Mouse (Mus musculus): ENCODE data around the gene Tapt1. TPM values are rescaled to one million over a fixed set of nuclear protein-coding genes. Genes with fewer than 3 reads are reported as not detected.

The Tapt1 gene
- polyA plus RNA-seq, 1 experiment = 18.2 TPM

DNA sequence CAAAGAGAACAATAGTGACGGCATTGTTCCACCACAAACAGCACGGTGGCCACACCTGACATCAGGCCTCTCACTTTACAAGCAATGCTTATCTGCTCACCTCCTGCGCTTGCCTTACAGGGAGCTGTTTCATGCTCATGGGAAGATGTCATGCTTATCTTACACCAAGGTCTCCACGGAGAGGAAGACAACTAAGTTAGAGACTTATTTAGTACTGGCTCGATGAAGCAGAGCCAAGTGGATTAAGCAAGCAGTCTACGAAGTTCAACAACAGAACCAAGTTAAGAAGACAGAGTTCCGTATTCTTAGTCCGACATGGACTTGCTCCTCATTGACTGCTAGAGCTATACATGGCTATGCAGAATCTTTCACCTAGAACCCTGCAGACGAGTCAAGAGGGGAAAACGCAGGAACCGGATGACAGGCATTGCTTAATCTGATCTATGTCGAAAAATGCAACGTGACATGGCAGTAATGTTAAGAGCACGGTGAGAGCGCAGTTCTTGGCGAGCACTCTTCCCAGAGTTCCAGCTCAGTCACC is 3.0 kb downstream of the Tapt1 start:
- H3K4me2 ChIP-seq (ENCODE audit: low read depth) = no peak overlapping the region
- H3K27me3 ChIP-seq (ENCODE audit: control insufficient read depth, insufficient read depth, insufficient read length) = no peaks in the 10 kb centered on the region
- no peaks in the 10 kb centered on the region for H3K36me3 ChIP-seq (ENCODE audit: control insufficient read depth, insufficient read depth)
- H3ac ChIP-seq (ENCODE audit: control insufficient read depth, insufficient read length) = no peak overlapping the region
- TF ChIP-seq POLR2A (IDR thresholded peaks at IDR 0.05; ENCODE audit: insufficient read length, low read depth) (no peak), USF1 (IDR thresholded peaks at IDR 0.05; ENCODE audit: low read depth) (no peak), SRF (IDR thresholded peaks at IDR 0.05; ENCODE audit: control insufficient read depth, insufficient read length, low read depth) (no peak), E2F4 (IDR thresholded peaks at IDR 0.05; ENCODE audit: insufficient read depth) (no peak), POLR2AphosphoS2 (IDR thresholded peaks at IDR 0.05; ENCODE audit: insufficient read length, low read depth) (no peak), TCF3 (IDR thresholded peaks at IDR 0.05; ENCODE audit: insufficient read length, low read depth) (no peak), TCF12 (IDR thresholded peaks at IDR 0.05; ENCODE audit: insufficient read depth, poor library complexity, severe bottlenecking) (no peak), MAX (IDR thresholded peaks at IDR 0.05; ENCODE audit: low read depth) (no peak), MYOG (IDR thresholded peaks at IDR 0.05; ENCODE audit: control insufficient read depth in 1 of 3, insufficient read depth in 1 of 3, insufficient read length in 2 of 3, low read depth in 2 of 3) (no peak), REST (IDR thresholded peaks at IDR 0.05; ENCODE audit: insufficient read depth, insufficient read length) (no peak), MYOD1 (IDR thresholded peaks at IDR 0.05; ENCODE audit: control insufficient read depth in 1 of 3, insufficient read length in 2 of 3, low read depth in 2 of 3) (no peak)
- peaks cover 69% of the 10 kb centered on the region for H3K79me2 ChIP-seq (ENCODE audit: control insufficient read depth, insufficient read depth)
- H3K4me3 ChIP-seq = no peak overlapping the region

DNA sequence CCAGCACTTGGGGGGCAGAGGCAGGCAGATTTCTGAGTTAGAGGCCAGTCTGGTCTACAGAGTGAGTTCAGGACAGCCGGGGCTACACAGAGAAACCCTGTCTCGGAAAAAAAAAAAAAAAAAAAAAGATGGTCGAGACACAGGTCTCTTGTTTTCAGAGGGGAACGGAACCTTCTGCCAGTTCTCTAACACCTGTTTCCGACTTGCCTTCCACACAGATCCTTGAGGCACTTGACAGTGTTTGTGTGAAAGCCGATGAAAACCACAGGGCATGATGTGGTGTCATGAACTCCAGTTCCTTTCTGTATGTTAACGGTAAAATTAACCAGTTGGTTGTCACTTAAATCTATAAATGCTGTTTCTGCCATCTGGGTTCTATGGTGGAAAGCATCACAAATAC is 6.0 kb downstream of the Tapt1 start:
- Histone ChIP-seq H3K79me2 (ENCODE audit: control insufficient read depth, insufficient read depth) (peaks cover 61% of the 10 kb centered on the region), H3K4me3 (no peak overlapping the region), H3K36me3 (ENCODE audit: control insufficient read depth, insufficient read depth) (peaks cover 6% of the 10 kb centered on the region), H3K4me2 (ENCODE audit: low read depth) (no peak overlapping the region), H3K27me3 (ENCODE audit: control insufficient read depth, insufficient read depth, insufficient read length) (no peaks in the 10 kb centered on the region), H3ac (ENCODE audit: control insufficient read depth, insufficient read length) (no peak overlapping the region)
- TF ChIP-seq REST (IDR thresholded peaks at IDR 0.05; ENCODE audit: insufficient read depth, insufficient read length) (no peak), POLR2AphosphoS2 (IDR thresholded peaks at IDR 0.05; ENCODE audit: insufficient read length, low read depth) (no peak), SRF (IDR thresholded peaks at IDR 0.05; ENCODE audit: control insufficient read depth, insufficient read length, low read depth) (no peak), E2F4 (IDR thresholded peaks at IDR 0.05; ENCODE audit: insufficient read depth) (no peak), MAX (IDR thresholded peaks at IDR 0.05; ENCODE audit: low read depth) (no peak), USF1 (IDR thresholded peaks at IDR 0.05; ENCODE audit: low read depth) (no peak), TCF3 (IDR thresholded peaks at IDR 0.05; ENCODE audit: insufficient read length, low read depth) (no peak), POLR2A (IDR thresholded peaks at IDR 0.05; ENCODE audit: insufficient read length, low read depth) (no peak), CEBPB (IDR thresholded peaks at IDR 0.05; ENCODE audit: insufficient read depth, poor library complexity, severe bottlenecking) (no peak), MYOG (IDR thresholded peaks at IDR 0.05; ENCODE audit: control insufficient read depth in 1 of 3, insufficient read depth in 1 of 3, insufficient read length in 2 of 3, low read depth in 2 of 3) (no peak), TCF12 (IDR thresholded peaks at IDR 0.05; ENCODE audit: insufficient read depth, poor library complexity, severe bottlenecking) (no peak), MYOD1 (IDR thresholded peaks at IDR 0.05; ENCODE audit: control insufficient read depth in 1 of 3, insufficient read length in 2 of 3, low read depth in 2 of 3) (no peak)

DNA sequence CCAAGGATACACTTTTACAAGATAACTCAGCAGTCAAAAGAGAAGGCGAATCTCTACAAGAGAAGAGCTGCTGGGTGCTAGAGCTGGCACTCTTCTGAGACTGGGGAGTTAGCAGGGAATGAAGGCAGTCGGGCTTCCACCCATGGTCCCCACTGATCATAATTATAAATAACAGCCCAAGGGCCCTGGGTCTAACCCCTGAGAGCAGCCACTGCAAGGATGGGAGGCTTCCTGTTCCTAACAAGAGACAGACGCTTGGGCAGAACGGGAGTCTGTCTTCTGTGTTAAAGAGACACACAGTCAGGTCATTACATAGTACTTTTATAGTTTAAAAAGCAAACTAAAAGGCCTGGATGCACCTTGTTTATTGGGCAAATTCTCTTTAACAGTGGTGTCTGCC is 6.6 kb downstream of the Tapt1 start:
- Histone ChIP-seq H3K27me3 (ENCODE audit: control insufficient read depth, insufficient read depth, insufficient read length) (no peaks in the 10 kb centered on the region), H3K4me2 (ENCODE audit: low read depth) (no peak overlapping the region), H3K36me3 (ENCODE audit: control insufficient read depth, insufficient read depth) (peaks cover 6% of the 10 kb centered on the region), H3K4me3 (no peak overlapping the region), H3K79me2 (ENCODE audit: control insufficient read depth, insufficient read depth) (peaks cover 55% of the 10 kb centered on the region), H3ac (ENCODE audit: control insufficient read depth, insufficient read length) (no peak overlapping the region)
- TF ChIP-seq POLR2A (IDR thresholded peaks at IDR 0.05; ENCODE audit: insufficient read length, low read depth) = no peak
- no peak for TF ChIP-seq TCF12 (IDR thresholded peaks at IDR 0.05; ENCODE audit: insufficient read depth, poor library complexity, severe bottlenecking)
- no peak for TF ChIP-seq USF1 (IDR thresholded peaks at IDR 0.05; ENCODE audit: low read depth)
- TF ChIP-seq POLR2AphosphoS2 (IDR thresholded peaks at IDR 0.05; ENCODE audit: insufficient read length, low read depth) = no peak
- TF ChIP-seq MYOD1 (IDR thresholded peaks at IDR 0.05; ENCODE audit: control insufficient read depth in 1 of 3, insufficient read length in 2 of 3, low read depth in 2 of 3) = no peak
- TF ChIP-seq REST (IDR thresholded peaks at IDR 0.05; ENCODE audit: insufficient read depth, insufficient read length) = no peak
- TF ChIP-seq MAX (IDR thresholded peaks at IDR 0.05; ENCODE audit: low read depth) = no peak
- TF ChIP-seq MYOG (IDR thresholded peaks at IDR 0.05; ENCODE audit: control insufficient read depth in 1 of 3, insufficient read depth in 1 of 3, insufficient read length in 2 of 3, low read depth in 2 of 3) = no peak
- TF ChIP-seq CEBPB (IDR thresholded peaks at IDR 0.05; ENCODE audit: insufficient read depth, poor library complexity, severe bottlenecking) = no peak
- TF ChIP-seq SRF (IDR thresholded peaks at IDR 0.05; ENCODE audit: control insufficient read depth, insufficient read length, low read depth) = no peak
- no peak for TF ChIP-seq E2F4 (IDR thresholded peaks at IDR 0.05; ENCODE audit: insufficient read depth)
- no peak for TF ChIP-seq TCF3 (IDR thresholded peaks at IDR 0.05; ENCODE audit: insufficient read length, low read depth)

DNA sequence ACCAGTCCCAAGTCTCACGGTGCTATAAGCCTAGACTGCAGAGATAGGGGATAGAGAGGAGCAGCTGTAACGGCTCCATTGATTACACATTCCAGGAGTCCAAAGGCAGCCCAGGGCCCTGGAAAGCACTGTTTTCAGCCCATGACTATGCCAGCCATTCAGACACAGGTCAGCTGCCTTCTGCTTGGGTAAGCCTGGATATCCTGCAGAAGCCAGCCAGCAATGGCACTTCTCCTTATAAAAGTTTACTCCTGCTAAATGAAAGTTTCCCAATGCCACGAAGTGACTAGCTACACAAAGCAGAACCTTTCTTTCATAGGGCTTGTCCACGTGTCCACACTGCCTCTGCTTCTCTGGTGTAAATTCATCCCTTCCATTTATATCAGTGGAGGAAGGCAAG is 7.9 kb downstream of the Tapt1 start:
- no peak overlapping the region for H3ac ChIP-seq (ENCODE audit: control insufficient read depth, insufficient read length)
- no peak overlapping the region for H3K4me3 ChIP-seq
- no peaks in the 10 kb centered on the region for H3K27me3 ChIP-seq (ENCODE audit: control insufficient read depth, insufficient read depth, insufficient read length)
- peaks cover 6% of the 10 kb centered on the region for H3K36me3 ChIP-seq (ENCODE audit: control insufficient read depth, insufficient read depth)
- no peak overlapping the region for H3K4me2 ChIP-seq (ENCODE audit: low read depth)
- H3K79me2 ChIP-seq (ENCODE audit: control insufficient read depth, insufficient read depth) = peaks cover 44% of the 10 kb centered on the region
- TF ChIP-seq TCF3 (IDR thresholded peaks at IDR 0.05; ENCODE audit: insufficient read length, low read depth) (no peak), MYOG (IDR thresholded peaks at IDR 0.05; ENCODE audit: control insufficient read depth in 1 of 3, insufficient read depth in 1 of 3, insufficient read length in 2 of 3, low read depth in 2 of 3) (no peak), REST (IDR thresholded peaks at IDR 0.05; ENCODE audit: insufficient read depth, insufficient read length) (no peak)

DNA sequence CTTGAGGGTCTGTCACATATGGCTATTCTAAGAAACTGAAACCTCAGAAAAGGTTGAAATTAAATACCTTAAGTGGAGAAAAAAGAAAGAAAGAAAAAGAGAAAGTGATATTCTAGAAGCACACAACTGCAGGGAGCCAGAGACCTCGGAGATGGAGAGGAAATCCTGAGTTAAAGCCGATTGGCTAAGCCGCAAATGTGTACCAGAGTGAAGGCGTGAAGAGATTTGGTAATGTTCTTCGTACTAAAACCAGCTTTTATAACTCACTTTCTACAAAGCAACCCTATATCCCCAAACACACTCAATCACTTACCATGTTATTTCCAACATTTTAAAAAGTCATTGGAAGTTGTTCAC is 8.8 kb downstream of the Tapt1 start:
- TF ChIP-seq MAX (IDR thresholded peaks at IDR 0.05; ENCODE audit: low read depth) = no peak
- no peak for TF ChIP-seq SRF (IDR thresholded peaks at IDR 0.05; ENCODE audit: control insufficient read depth, insufficient read length, low read depth)
- TF ChIP-seq POLR2A (IDR thresholded peaks at IDR 0.05; ENCODE audit: insufficient read length, low read depth) = no peak
- no peak for TF ChIP-seq CEBPB (IDR thresholded peaks at IDR 0.05; ENCODE audit: insufficient read depth, poor library complexity, severe bottlenecking)
- no peak for TF ChIP-seq MYOD1 (IDR thresholded peaks at IDR 0.05; ENCODE audit: control insufficient read depth in 1 of 3, insufficient read length in 2 of 3, low read depth in 2 of 3)
- no peak for TF ChIP-seq POLR2AphosphoS2 (IDR thresholded peaks at IDR 0.05; ENCODE audit: insufficient read length, low read depth)
- no peak overlapping the region for H3ac ChIP-seq (ENCODE audit: control insufficient read depth, insufficient read length)
- H3K79me2 ChIP-seq (ENCODE audit: control insufficient read depth, insufficient read depth) = peaks cover 39% of the 10 kb centered on the region
- no peak overlapping the region for H3K4me2 ChIP-seq (ENCODE audit: low read depth)
- no peak overlapping the region for H3K4me3 ChIP-seq
- peaks cover 6% of the 10 kb centered on the region for H3K36me3 ChIP-seq (ENCODE audit: control insufficient read depth, insufficient read depth)
- H3K27me3 ChIP-seq (ENCODE audit: control insufficient read depth, insufficient read depth, insufficient read length) = no peaks in the 10 kb centered on the region

Data from myocyte (in vitro differentiated cells).